Mouse (Mus musculus) bone marrow macrophage, adult 2 months (primary cell): Measurements from ENCODE around the gene S100pbp.

Source experiments
- CTCF ChIP-seq: IDR thresholded peaks from 2 replicates; pipeline ENCODE4 v1.5.1; 2012; ENCODE audit warnings: low read depth, mild to moderate bottlenecking, low read length, moderate library complexity
- POLR2A ChIP-seq: IDR thresholded peaks from 2 replicates; pipeline ENCODE4 v1.6.1; 2012; ENCODE audit warnings: mild to moderate bottlenecking, low read depth, low read length, borderline replicate concordance

DNA sequence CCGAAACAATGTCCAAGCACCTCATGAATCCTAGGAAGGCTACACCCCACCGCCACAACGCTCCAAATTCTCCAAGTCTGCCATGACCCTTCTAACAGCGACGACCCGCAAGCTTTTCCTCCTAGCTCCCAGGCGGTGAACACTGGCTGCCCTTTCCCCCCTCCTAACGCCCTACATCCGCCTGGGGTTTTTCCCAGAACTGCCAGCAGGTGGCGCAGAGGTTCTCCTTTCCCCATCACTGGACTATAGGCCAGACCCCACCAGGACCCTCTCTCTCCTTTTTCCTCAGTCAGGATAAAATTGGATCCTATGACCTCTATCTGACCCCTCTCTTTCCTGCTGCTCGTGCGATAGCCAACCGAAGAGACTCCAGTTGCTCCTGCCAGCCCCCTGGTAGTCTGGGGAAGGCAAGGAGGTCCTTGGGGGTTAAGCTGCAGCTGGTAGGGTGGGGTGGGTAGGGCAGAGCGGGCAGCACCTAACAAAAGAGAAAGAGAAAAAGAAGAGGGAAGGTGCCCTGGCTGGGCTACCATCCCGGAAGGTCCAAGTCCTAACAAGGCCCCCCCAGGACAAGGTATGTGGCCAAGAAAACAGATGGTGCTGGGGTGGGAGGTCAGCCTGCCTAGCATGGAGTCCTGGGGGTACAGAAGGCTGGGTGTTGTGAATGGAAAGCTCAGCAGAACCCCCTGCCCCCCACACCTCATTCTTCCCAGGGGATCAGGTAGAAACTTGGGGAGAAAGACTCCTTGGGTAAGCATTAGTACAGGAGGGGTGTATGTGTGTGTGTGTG is 54.5 kb downstream of the S100pbp start:
- peak; percentile 92 for TF ChIP-seq CTCF
- no peak for TF ChIP-seq POLR2A
